Mouse (Mus musculus): Measurements from ENCODE around the gene Pklr. TPM values are rescaled to one million over a fixed set of nuclear protein-coding genes. Genes with fewer than 3 reads are reported as not detected.
"Not testable (repeated sequence)": the region's sequence is repeated elsewhere in the genome, so short reads cannot be mapped to it uniquely, and the experiment has no call there.

Gene Pklr
- polyA plus RNA-seq, 1 experiment from 2014 or later, result not detected

DNA sequence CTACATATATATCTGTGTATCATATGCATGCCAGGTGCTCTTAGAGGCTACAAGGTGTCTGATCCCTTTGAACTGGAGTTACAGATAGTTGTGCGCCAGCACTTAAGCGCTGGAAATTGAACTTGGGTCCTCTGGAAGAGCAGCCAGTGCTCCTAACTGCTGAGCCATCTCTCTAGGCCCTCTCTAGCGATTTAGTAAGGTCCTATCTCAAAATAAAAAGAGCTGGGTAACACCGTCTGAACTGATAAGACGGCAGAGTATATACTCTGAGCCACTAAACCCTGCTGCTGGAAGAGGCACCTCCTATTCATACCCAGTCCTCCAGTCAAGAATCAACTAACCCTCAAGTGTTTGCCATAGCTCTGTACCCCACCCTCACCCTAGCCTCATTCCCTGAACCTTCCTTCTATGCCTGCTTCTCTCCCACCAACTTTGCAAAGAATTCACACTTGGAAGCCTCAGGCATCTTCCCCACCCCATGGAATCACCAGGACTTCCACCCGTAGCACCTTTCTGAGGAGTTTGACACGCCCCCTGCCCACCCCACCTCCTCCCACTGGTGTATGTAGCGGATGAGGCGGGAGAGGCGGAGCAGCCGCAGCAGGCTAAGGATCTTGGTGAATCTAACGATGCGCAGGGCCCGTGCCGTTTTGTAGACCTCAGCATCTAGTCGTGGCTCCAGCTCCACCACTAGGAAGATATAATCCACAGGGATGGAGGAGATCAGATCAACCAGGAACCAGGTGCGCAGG lies 16.3 kb downstream of the Pklr start:
- Histone ChIP-seq H3K4me3 (no peak overlapping the region), H3K27me3 (peaks cover 47% of the 10 kb centered on the region), H3K9ac (no peak overlapping the region), H3K4me2 (no peak overlapping the region), H3K27ac (no peak overlapping the region), H3K9me3 (no peaks in the 10 kb centered on the region), H3K4me1 (peaks cover 12% of the 10 kb centered on the region), H3K36me3 (no peaks in the 10 kb centered on the region)
- WGBS, result 62% methylated on average over 17 of the region's 17 CpGs
- ATAC-seq (ENCODE audit: insufficient number of reproducible peaks, insufficient read depth, low FRiP score, low TSS enrichment, low read depth), result no peak

DNA sequence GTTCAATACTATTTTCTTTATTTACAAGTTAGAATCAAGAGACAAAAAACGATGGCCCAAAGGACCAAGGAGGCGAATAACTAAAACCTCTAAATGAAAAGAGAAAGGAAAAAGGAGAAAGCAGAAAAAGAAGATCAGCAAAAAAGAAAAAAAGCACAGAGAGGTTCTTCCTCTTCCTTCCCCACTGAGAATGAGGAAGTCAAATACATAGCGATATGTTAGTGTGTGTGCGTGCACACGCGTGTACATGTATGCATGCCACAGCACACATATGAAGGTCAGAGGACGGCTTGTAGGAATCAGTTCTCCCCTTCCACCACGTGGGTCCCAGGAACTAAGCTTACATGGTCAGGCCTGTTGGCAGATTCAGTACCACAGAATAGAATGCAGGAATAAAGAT lies 21.0 kb downstream of the Pklr start:
- no peak for ATAC-seq (ENCODE audit: insufficient number of reproducible peaks, insufficient read depth, low FRiP score, low TSS enrichment, low read depth)
- Histone ChIP-seq H3K36me3 (no peaks in the 10 kb centered on the region), H3K4me3 (no peak overlapping the region), H3K4me1 (peaks cover 19% of the 10 kb centered on the region), H3K27ac (no peak overlapping the region), H3K4me2 (no peak overlapping the region), H3K27me3 (peaks cover 34% of the 10 kb centered on the region), H3K9me3 (no peaks in the 10 kb centered on the region), H3K9ac (no peak overlapping the region)
- WGBS, result 87% methylated on average over 8 of the region's 8 CpGs

DNA sequence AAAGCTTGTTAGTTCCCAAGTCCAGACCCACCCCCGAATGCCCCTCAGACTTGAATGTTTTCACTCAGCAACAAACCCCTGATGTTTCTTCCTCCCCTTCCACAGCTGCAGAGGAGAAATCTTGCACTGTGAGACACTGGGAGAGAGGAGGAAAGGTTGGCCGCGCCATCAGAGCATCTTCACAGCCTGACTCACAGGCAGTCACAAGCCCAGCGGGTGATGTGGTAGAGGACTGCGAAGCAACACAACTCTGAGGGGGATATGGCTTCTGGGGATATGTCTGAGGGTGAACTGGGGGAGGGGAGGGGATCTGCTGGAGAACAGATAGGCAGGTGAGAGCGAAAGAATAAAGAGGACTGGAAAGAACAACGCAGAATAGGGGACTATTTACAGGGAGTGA lies 22.7 kb downstream of the Pklr start:
- no peaks in the 10 kb centered on the region for H3K9me3 ChIP-seq
- no peak overlapping the region for H3K27ac ChIP-seq
- peaks cover 26% of the 10 kb centered on the region for H3K27me3 ChIP-seq
- peak overlapping the region; percentile 99; the same call in 1 of the 2 replicates for H3K4me2 ChIP-seq
- ATAC-seq (ENCODE audit: insufficient number of reproducible peaks, insufficient read depth, low FRiP score, low TSS enrichment, low read depth), result no peak
- peaks cover 19% of the 10 kb centered on the region for H3K4me1 ChIP-seq
- no peak overlapping the region for H3K9ac ChIP-seq
- WGBS, result 22% methylated on average over 7 of the region's 7 CpGs
- H3K4me3 ChIP-seq, result peak overlapping the region; percentile 69
- H3K36me3 ChIP-seq, result no peaks in the 10 kb centered on the region

DNA sequence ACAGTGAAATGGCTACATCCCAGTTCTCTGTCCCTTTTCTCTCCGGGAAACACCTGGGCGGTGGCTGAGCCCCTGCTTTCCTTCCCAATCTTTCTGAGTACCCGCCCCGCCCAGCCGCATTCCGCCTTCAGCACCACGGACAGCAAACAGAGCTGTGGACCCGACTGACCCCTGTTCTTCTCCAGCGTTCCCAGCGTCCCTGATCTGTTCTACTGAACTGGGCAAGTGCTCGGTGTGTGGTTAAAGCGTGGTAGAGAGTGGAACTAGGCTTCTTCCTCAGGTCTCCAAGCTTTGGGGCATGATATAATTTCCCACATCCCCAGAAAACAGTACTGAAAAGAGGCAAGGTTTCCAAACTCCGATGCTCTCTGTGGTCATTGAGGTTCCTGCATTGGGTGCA lies 23.3 kb downstream of the Pklr start:
- Histone ChIP-seq H3K9ac (peak overlapping the region; percentile 71; the same call in 1 of the 2 replicates), H3K9me3 (no peaks in the 10 kb centered on the region), H3K4me2 (peak overlapping the region; percentile 99), H3K27me3 (peaks cover 25% of the 10 kb centered on the region), H3K36me3 (no peaks in the 10 kb centered on the region), H3K4me1 (peaks cover 23% of the 10 kb centered on the region), H3K4me3 (peak overlapping the region; percentile 69), H3K27ac (no peak overlapping the region)
- ATAC-seq (ENCODE audit: insufficient number of reproducible peaks, insufficient read depth, low FRiP score, low TSS enrichment, low read depth), result no peak
- WGBS, result under 1% methylated on average over 13 of the region's 13 CpGs

DNA sequence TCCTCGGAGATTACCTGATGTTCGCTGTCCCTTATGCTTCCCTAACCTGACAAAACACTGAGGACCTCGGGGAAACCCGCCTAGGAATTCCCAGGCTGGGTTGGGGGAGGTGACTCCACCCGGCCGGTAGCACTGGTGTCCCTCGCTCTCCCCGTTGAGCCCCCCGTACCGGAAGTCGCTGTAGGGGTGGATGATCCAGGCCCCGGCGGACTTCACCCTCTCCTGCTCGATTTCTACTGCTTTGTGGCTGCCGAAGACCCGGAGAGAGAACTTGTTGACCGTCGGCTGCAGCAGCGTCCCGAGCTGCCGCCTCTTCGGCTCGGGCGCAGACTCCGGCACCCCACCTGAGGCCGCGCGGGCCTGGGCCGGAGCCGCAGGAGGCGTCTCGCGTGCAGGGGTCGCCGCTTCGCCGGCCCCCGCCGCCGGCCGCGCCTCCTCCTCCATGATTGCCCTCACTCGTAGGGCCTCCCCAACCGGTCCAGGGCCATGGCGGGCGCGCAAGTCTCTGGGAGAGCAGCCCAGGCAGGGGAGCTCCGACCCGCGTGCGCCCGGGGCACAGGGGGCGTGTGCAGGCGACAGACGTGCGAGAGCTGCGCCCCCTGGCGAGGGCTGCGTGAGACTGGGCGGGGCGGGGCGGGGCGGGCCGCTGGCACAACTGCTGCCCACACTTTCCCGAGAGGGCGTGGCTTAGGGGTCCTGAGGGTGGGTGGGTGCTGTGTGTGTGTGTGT lies 23.8 kb downstream of the Pklr start, which contains the start of gene Hcn3:
Gene Hcn3, minus strand, starts transcription at position 581 of the 729 bp plus-strand sequence.
- under 1% methylated on average over 49 of the region's 66 CpGs for WGBS
- peak within 1 kb of the TSS; percentile 71 for H3K9ac ChIP-seq
- 0 out of 2 replicates have a peak, but pooled peaks have one; percentile 59 for ATAC-seq (ENCODE audit: insufficient number of reproducible peaks, insufficient read depth, low FRiP score, low TSS enrichment, low read depth)

DNA sequence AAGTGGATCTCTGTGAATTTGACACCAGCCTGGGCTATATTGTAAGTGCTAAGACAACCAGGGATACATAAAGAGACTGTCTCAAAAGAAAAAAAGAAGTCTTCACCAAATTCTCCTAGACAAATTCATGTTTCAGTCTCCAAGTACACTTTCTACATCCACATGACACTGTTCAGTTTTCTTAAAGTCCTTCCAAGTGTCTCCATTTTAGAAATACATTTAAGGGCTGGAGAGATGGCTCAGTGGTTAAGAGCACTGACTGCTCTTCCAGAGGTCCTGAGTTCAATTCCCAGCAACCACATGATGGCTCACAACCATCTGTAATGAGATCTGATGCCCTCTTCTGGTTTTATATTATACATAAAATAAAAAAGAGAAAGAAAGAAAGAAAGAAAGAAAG lies 25.3 kb downstream of the Pklr start:
- not testable (repeated sequence) for H3K9me3 ChIP-seq; ATAC-seq (ENCODE audit: insufficient number of reproducible peaks, insufficient read depth, low FRiP score, low TSS enrichment, low read depth); H3K36me3 ChIP-seq; H3K4me3 ChIP-seq; H3K4me2 ChIP-seq; H3K9ac ChIP-seq; H3K27ac ChIP-seq
- peaks cover 31% of the 10 kb centered on the region for H3K4me1 ChIP-seq
- H3K27me3 ChIP-seq, result peaks cover 24% of the 10 kb centered on the region

More for the DNA sequence above, 23.8 kb downstream of the Pklr start, which contains the start of gene Hcn3:
- Histone ChIP-seq H3K27ac (no peak within 1 kb of the TSS), H3K27me3 (peaks cover 24% of the 10 kb centered on the region), H3K4me2 (peak within 1 kb of the TSS; percentile 99), H3K4me3 (peak within 1 kb of the TSS; percentile 69), H3K4me1 (peaks cover 23% of the 10 kb centered on the region), H3K9me3 (no peaks in the 10 kb centered on the region), H3K36me3 (no peaks in the 10 kb centered on the region)

DNA sequence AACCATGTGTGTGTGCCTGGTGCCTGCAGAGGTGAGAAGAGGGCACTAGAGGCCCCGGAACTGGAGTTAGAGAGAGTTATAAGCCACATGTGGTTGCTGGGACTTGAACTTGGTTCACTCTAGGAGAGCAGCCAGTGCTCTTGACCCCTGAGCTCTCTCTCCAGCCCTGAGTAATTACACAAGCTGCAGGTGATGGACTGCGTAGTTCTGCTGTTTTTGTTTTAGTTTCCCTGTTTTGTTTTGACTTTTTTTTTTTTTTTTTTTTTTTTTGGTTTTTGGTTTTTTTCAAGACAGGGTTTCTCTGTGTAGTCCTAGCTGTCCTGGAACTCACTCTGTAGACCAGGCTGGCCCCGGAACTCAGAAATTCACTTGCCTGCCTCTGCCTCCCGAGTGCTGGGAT lies 25.8 kb downstream of the Pklr start:
- ATAC-seq (ENCODE audit: insufficient number of reproducible peaks, insufficient read depth, low FRiP score, low TSS enrichment, low read depth), result no peak

DNA sequence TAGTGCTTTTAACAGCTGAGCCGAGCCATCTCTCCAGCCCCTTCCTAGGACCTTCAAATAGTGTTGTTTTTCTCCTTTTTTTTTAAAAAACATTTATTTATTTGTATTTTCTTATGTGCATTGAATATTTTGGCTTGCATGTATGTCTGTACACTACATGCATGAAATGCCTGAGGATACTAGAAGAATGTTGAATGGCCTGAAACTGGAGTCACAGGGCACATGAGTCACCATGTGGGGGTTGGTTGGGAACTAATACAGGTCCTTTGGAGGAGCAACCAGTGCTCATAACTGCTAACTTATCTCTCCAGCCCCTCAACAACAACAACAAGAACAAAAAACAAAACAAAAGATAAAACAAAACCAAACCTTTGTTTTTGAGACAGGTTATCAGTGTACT lies 27.2 kb downstream of the Pklr start:
- Histone ChIP-seq H3K4me2 (no peak overlapping the region), H3K4me1 (peaks cover 32% of the 10 kb centered on the region), H3K36me3 (peaks cover 16% of the 10 kb centered on the region), H3K4me3 (no peak overlapping the region), H3K9me3 (no peaks in the 10 kb centered on the region), H3K9ac (no peak overlapping the region), H3K27ac (no peak overlapping the region), H3K27me3 (peaks cover 18% of the 10 kb centered on the region)
- no peak for ATAC-seq (ENCODE audit: insufficient number of reproducible peaks, insufficient read depth, low FRiP score, low TSS enrichment, low read depth)
- 76% methylated on average over 1 of the region's 1 CpGs for WGBS

More for the DNA sequence above, 25.8 kb downstream of the Pklr start:
- Histone ChIP-seq H3K4me1 (peaks cover 35% of the 10 kb centered on the region), H3K9ac (no peak overlapping the region), H3K9me3 (no peaks in the 10 kb centered on the region), H3K4me3 (no peak overlapping the region), H3K4me2 (no peak overlapping the region), H3K27me3 (peaks cover 24% of the 10 kb centered on the region), H3K36me3 (peaks cover 3% of the 10 kb centered on the region; the same call in 1 of the 2 replicates), H3K27ac (no peak overlapping the region)
- 78% methylated on average over 4 of the region's 4 CpGs for WGBS

DNA sequence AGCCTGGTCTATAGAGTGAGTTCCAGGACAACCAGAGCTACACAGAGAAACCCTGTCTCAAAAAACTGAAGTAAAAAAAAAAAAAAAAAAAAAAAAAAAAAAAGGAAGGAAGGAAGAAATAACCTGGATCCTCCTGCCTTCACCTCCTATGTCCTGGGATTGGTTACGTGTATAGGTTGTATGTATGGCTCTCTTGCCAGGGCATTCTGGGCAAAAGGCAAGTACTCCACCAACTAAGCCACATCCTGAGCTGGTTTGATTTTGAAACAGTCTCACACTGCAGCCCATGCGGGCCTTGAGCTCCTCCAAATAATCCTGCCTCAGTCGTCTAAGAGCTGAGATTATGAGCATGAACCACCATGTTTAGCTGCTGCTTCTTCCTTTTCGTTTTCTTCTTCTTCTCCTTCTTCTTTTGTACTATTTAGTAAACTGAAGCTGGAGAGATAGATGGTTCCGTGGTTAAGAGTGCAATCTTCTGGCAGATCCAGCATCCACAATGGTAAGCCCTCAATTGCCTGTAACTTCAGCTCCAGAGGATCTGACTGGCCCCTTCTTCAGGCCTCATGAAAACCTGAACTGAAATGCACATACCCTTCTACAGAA lies 27.8 kb downstream of the Pklr start:
- Histone ChIP-seq H3K4me1 (peaks cover 28% of the 10 kb centered on the region), H3K9me3 (no peaks in the 10 kb centered on the region), H3K4me2 (peak overlapping the region; percentile 81), H3K36me3 (peaks cover 22% of the 10 kb centered on the region), H3K27ac (peak overlapping the region; percentile 98; the same call in 1 of the 2 replicates), H3K27me3 (peaks cover 12% of the 10 kb centered on the region), H3K9ac (peak overlapping the region; percentile 98), H3K4me3 (peak overlapping the region; percentile 86)
- no peak for ATAC-seq (ENCODE audit: insufficient number of reproducible peaks, insufficient read depth, low FRiP score, low TSS enrichment, low read depth)
- 77% methylated on average over 5 of the region's 5 CpGs for WGBS

DNA sequence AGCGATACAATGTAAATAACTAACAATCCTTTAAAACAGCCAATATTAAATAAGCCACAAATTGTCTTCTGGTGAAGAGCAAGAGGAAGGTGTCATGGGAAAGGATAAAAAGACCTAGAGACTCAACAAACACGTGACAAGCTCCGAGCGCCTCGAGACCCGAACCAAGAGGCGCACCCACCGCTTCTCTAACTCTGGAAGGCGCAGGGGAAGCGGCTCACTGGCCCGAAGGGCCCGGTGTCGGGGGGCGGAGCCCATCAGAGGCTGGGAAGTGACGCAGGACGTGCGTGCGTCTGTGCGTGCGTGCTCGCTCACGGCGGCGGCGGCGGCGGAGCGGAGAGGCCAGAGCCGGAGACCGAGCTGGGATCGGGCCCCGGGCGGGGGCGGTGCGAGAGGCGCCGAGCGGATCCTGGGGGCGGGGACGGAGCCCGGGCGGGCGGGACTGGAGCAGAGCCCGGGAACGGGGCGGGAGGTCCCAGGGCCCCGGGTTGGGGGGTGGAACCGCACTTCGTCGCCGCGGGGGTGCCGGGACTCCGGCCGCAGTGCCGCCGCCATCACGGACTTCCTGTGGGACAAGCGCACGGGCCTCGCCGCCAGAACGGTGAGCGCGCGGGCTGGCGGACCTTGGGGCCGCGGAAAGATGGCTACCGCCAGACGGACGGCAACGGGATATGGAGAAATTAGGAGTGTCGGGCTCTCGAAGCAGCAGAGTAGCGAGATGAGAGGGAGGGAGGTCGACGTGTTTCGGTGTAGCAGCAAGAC lies 28.7 kb downstream of the Pklr start, which contains the start of gene Clk2:
Gene Clk2, plus strand, starts transcription at position 290 of the 762 bp plus-strand sequence.
- Histone ChIP-seq H3K4me1 (peaks cover 18% of the 10 kb centered on the region), H3K27ac (peak within 1 kb of the TSS; percentile 98), H3K36me3 (peaks cover 32% of the 10 kb centered on the region), H3K4me2 (peak within 1 kb of the TSS; percentile 81), H3K27me3 (peaks cover 3% of the 10 kb centered on the region; the same call in 1 of the 2 replicates), H3K4me3 (peak within 1 kb of the TSS; percentile 86), H3K9ac (peak within 1 kb of the TSS; percentile 98), H3K9me3 (no peaks in the 10 kb centered on the region)
- peak; percentile 93 for ATAC-seq (ENCODE audit: insufficient number of reproducible peaks, insufficient read depth, low FRiP score, low TSS enrichment, low read depth)
- under 1% methylated on average over 78 of the region's 79 CpGs for WGBS
